Mouse (Mus musculus): Measurements from ENCODE around the gene Map3k20.

Gene Map3k20

DNA sequence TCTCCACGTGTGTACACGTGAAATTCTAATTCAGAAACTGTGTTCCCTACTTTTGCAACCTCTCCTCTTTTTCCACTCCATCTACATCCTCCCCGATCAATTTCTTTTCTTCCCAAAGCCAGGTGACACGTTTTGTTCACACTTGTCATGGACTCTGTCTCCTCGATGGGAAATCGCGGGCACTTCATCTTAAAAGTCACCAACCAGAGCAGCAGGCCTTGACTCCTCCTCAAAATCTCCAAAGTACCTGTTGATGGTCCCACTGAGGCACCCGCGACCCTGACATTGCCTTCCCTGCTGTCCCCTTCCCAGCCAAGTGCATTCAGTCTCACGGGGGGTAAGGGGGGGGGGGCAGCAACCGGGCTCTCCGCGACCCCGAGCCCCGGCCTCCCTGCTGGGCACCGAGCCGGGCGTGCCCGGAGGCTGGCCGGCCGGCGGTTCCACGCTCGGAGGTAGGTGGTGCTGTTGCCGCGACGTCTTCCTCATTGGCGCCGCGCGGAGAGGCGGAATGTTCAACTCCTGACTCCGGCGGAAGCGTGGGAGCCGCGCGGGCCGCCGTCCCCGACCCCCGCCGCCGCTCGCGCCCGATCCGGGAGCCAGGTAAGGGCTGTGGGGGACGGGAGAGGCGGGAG, at the start of gene Map3k20:
Gene Map3k20, plus strand, starts transcription at position 382 of the 632 bp plus-strand sequence.
- DNase-seq (ENCODE audit: low spot score): peak; percentile 74

DNA sequence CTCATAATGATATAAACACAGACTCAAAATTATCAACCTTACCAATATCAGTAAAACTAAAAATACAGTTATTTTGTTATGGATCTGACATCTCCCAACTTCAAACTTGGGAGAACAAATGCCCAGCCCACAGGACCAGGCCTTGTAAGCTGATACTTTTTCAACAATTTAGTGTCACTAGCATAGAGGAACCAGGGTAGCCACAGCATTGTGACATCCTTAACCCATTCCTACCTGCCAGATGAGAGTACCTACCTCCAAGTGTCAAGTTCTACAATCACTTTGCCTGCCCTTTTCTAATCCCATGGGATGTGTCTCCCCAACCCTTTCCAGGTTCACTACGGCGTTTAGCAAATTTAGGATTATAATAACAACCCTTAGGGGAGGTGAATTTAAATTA, 47.0 kb upstream of the Map3k20 start:
- no peak for DNase-seq (ENCODE audit: low spot score)

DNA sequence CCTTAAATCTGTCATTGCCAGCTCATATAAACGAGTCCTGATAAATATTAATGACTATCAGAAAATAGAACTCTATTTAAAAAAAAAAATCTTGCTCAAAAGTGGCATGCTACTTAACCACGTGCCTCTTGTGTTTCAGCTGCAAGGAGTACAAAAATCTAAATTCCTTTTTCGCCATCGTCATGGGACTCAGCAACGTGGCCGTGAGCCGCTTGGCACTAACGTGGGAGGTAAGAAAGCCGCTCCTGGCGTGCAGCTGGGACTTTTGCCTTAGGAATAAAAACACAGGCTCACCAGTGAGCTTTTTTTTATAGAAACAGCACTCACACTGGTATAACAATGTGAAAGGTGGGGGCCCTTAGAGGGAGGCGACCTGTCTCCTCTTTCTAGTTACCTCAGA, 46.5 kb upstream of the Map3k20 start:
- DNase-seq (ENCODE audit: low spot score): no peak

DNA sequence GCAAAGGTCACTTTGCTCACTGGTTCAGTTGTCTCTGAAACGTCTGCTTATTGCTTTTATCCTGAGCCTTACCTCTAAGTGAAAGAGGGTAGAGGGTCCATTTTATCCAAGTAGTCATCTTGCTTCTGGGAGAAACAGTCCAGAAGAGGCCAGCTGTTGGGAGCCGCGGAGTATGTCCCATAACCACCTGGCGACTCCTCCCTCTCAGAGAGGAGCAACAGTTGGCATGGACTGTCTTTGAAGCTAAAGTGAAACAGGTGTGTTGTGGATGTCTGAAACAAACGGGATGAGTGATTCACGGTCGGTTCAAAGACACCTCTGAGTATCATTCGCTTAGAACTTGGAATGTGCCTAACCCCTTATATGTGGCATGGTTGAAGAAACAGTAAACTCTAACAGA, 46.0 kb upstream of the Map3k20 start:
- DNase-seq (ENCODE audit: low spot score): no peak

- no peak for DNase-seq (ENCODE audit: low spot score)
Observed at GRCm38 (mm10) chr2:72239993-72240392, 45.4 kb upstream of the Map3k20 start.

DNA sequence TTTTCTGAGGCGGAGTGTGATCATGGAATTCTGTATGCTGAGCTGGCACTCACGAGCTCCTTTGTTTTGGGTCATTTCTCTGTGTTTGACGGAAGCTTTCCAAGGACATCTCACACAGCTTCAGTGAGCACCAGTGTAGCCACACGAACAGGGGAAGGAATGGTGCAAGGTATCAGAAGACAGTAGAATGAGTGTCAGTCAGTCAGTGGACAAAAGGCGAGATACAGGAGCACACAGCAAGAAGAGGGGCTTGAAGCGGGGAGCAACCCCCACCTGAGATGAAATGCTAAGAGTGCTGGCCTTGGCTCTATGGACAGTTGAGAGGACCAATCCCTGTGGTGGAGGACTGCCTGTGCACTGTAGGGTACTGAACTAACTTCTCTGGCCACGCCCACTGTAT, 44.7 kb upstream of the Map3k20 start:
- no peak for DNase-seq (ENCODE audit: low spot score)

GRCm38 (mm10) chr2:72241714-72242472, 43.5 kb upstream of the Map3k20 start:
- no peak for DNase-seq (ENCODE audit: low spot score)

- no peak for DNase-seq (ENCODE audit: low spot score)
Observed at GRCm38 (mm10) chr2:72242910-72243675, 42.3 kb upstream of the Map3k20 start.

DNA sequence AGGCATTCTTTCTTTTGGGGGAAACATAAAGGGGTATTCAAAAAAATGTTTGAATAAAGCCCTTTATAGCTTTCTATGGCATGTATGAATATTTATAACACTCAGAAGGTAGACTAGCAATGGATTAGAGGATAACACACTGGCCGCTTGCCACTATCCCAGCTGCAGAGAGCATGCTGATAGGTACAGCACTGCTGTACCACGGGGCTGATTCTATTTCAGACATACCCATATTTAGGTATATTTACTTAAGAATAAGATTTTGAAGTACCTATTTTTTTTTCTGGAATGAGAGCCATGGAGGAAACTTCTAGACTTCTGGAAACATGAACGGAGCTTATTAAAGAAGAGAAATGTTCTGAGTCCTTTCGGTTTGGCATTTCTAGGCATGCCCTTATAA, 39.8 kb upstream of the Map3k20 start:
- no peak for DNase-seq (ENCODE audit: low spot score)

DNA sequence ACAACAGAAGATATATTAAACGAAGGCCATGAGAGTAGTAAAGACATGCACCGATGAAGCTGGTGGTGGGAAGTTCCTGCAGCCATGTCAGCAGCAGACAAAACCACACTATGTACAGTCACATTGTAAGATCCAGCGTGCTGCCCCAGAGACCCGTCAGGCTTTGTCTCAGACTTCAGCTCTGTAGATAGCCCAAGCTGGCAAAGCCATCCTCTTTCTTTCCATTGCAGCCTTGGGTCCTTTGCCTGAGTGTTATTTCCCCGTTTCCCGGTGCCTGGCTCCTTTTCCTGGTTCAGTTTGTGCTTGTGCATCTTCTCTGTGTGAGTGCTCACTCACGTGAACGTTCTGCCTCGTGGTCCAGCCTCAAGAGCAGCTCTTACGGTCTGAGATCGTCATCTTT, 39.1 kb upstream of the Map3k20 start:
- no peak for DNase-seq (ENCODE audit: low spot score)

DNA sequence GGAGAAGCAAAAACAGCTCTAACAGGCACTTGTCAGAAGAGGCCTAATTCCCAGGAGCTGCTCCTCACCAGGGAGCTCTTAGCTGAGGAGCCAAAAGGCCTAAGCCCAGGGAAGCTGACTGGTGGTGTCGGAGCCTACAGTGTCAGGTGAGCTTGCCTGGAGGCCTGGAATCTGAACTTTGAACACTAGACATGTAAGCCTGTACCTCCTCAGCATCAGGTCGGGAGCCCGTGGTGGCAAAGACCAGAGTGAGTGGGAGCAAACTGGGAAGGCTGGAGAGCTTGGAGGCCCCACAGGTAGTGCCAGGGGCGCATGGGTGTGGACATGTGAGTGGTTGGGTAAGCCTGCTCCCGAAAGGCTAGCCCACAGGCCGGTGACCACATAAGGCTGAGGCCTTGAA, 37.6 kb upstream of the Map3k20 start:
- DNase-seq (ENCODE audit: low spot score): no peak

DNA sequence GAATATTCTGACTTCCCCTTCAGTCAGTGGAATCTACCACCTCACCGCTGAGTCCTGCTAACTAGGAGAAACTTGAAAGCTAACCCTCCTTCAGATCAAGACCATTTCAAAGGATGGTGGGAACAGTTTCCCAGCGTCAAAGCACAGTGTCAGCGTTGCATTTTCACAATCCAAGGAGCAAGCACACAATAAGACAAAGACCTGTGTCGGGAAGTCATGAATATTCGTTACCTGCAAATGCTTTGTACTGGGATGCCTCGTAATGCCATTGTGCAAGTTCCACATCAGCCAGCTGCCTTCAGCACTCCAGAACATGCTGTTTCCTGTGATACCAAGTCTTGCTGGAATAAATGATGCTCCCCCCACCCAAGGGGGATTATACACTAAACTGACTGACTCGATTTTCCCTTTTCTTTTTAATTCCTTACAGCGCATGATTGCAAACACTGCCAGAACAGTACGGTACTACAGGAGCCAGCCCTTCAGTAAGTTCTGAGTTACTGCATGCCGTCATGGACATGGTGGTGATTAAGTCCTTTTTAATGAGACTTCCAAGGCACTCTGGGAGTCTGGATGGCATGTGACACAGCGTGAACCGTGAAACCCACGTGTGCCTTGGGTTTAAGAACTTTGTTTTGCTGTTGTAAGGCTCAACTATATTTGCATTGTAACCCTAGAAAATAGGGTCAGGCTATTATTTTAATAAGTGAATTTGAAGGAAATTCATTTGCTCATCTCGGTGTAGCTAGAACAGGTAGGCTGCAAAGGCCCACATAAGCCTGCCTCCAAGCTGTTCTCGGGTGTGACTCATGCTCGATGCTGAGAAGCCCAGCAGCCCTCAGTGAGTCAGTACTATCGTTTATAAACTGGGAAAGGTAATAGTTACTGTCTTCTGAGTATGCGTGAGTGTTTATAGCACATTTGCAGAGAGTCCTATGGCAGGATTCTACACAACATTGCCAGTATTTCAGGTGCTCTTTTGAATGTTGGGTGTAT, 32.6 kb upstream of the Map3k20 start:
- DNase-seq (ENCODE audit: low spot score): no peak

- DNase-seq (ENCODE audit: low spot score): no peak
Observed at GRCm38 (mm10) chr2:72253882-72254281, 31.6 kb upstream of the Map3k20 start.

DNA sequence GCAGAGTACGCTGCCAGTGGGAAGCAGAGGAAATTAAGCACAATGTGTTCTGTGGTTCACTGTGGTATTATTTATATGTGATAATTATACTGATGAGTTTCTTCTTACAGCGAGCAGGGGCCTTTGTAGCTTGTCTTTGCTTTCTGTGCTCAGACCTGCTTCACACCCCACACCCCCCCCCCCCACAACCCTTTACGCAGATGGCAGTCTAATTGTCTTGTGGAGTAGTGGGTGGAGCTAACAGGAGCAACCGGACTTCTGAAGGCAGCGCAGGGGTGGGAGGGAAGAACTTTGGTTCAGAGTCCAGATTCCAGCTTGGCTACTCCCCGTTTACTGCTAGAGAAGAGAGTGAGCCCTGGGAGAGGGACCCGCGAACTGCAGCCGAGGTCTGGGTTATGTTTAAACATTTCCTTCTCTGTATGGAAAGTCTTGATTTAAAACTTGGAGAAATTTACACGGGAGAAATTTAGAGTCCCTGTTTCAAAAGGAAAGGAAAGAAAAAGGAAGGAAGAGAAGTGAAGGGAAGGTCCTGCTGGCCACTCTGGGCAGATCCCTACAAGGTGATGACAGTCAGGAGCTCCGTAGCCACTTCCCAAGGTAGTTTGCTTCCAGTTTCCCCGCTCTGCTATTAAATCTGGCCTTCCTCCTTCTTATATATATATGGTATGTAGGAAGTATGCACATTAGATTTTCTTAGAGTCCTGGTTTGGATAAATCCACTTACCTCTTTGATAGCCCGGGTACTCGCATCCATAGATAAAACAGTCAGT, 30.4 kb upstream of the Map3k20 start:
- no peak for DNase-seq (ENCODE audit: low spot score)

DNA sequence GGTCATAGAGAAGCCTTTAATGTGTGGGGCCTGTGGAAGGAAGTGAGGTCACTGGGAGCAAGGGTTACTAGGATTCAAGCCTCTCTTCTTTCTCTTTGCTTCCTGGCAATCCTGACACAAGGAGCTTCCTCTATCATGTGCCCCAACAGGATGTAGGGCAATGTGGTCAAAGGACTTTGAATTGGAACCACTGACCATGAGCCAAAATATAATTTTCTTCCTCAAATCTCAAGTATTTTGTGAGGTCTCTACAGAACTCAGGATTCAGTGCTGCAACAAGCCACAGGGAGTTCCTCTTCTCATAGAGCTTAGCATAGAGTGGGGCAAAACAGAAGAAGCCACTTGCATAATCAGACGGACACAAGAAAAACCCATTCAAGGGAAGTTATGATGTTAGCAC, 24.7 kb upstream of the Map3k20 start:
- DNase-seq (ENCODE audit: low spot score): no peak

DNA sequence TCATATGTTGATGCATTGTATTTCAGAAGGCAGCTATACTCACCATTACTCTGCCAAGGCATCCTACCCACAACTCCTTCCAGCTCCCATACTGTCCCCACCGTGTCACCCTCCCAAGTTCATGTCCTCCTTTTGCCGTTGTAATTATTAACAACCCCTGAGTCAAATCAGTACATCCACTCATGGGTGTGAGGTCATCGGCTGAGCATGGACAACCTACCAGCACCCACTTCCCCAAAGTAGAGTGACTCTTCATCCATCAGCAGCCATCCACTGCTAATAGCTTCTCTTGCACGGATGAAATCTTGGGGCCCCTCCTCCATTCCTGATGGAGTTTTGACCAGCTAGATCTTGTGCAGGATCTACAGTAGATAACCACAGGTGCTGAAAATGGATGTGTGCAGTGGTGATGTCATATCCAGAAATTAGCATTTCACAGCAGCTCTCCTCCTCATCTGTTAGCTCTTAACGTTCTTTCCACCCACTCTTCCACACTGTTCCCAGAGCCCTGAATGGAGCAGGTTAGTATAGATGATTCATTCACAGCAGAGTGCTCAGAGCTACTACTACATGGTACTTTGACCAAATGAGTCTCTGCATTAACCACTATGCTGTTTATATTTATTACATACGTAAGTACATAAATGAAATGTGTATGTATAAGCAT, 22.5 kb upstream of the Map3k20 start:
- DNase-seq (ENCODE audit: low spot score): no peak

- no peak for DNase-seq (ENCODE audit: low spot score)
Observed at GRCm38 (mm10) chr2:72267390-72267789, 18.0 kb upstream of the Map3k20 start.

DNA sequence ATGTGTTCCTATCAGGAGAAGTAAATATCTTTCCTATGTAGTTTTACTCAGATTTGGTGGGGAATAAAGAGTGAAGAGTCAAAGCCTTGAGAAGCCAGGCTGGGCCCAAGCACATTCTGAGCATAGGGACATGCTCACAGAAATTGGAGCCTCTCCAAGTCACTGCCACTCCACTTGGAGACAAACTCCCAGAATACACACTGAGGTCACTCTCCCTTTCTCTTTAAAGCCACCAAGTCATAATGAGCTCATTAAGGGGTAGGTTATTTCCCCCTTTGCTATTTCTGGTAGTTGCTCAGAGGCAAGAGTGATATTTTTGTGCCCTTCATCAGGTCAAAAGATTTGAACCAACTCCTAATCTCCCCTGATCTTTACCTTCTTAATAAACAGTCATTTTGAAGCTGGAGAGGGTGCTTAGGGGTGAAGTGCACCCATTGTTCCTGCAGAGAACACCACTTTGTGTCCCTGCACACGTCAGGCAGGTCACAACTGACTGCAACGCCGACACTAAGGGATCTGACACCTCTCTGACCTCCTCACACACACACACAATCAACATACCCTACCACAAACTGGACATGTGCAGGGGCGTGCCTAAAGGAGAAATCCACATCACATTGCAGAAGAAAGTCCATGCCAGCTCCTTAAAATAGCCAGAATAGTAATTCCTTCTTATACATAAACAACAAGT, 15.6 kb upstream of the Map3k20 start:
- DNase-seq (ENCODE audit: low spot score): no peak

DNA sequence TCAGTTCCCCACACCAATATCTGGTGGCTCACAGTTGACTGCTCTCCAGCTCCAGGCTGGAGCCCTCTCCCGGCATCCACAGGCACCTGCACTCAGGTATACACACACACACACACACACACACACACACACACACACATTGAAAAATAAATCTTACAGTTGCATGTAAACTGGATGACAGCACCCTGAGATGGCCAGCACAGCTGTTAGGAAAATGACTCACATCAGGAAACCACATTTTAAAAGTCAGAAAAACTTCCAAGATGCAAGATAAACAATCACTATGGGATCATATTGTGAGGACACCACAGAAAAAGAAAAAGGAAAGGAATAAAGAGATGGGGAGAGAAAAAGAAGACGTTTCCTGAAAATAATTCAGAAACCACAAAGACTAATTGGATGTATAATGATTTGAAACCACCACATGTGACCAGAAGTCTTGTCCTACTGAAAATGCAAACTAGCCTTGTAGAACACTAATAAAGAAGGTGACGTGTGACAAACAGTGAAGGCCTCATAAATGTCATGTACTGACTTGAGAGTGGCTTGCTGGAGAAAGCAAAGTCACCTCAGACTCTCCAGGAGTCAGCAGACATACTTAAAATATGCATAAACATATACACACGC, 7.1 kb upstream of the Map3k20 start:
- DNase-seq (ENCODE audit: low spot score): no peak
